Mouse (Mus musculus): ENCODE data around the gene H6pd.

- TF ChIP-seq POLR2A (IDR thresholded peaks at IDR 0.05; ENCODE audit: borderline replicate concordance, extremely low read depth, low read depth, low read length): no peak
- TF ChIP-seq CTCF (IDR thresholded peaks at IDR 0.05; ENCODE audit: insufficient read depth, low read length): no peak
Measured at GRCm38 (mm10) chr4:149990954-149991633, 17.7 kb downstream of the H6pd start.
